Mouse (Mus musculus) CD4-positive, CD25-positive, alpha-beta regulatory T cell, adult 4 months (primary cell): Measurements from ENCODE around the gene Taar3. TPM values are rescaled to one million over a fixed set of nuclear protein-coding genes. Genes with fewer than 3 reads are reported as not detected.

Experiments used
- polyA plus RNA-seq, 2 experiments: library from polyadenylated mRNA; unstranded; fragments of 100-300 nt; shearing (Covaris generic); gene quantifications; one replicate each; pipeline ENCODE4 v1.2.1; 2017

Taar3 gene
- polyA plus RNA-seq, 2 experiments from 2014 or later = not detected

Other genes with a start within 250 kb of the Taar3 start
- 100 to 1,000 TPM; 121 to 593 TPM for gene Rps12, start 162.3 kb upstream of the Taar3 start, polyA plus RNA-seq
- not detected for gene Slc18b1, start 152.6 kb upstream of the Taar3 start, polyA plus RNA-seq
- gene Vnn3, start 98.1 kb upstream of the Taar3 start, polyA plus RNA-seq = under 1 TPM in 1 of 2 experiments, not detected in 1; 0.17 TPM
- not detected for gene Vnn1, start 54.9 kb upstream of the Taar3 start, polyA plus RNA-seq
- not detected for gene Taar1, start 29.2 kb upstream of the Taar3 start, polyA plus RNA-seq
- gene Taar2, start 11.0 kb upstream of the Taar3 start, polyA plus RNA-seq = not detected
- gene Taar4, start 10.9 kb downstream of the Taar3 start, polyA plus RNA-seq = not detected
- gene Taar5, start 21.1 kb downstream of the Taar3 start, polyA plus RNA-seq = not detected
- not detected for gene Taar6, start 36.1 kb downstream of the Taar3 start, polyA plus RNA-seq
- not detected for gene Taar7a, start 43.9 kb downstream of the Taar3 start, polyA plus RNA-seq
- gene Taar7b, start 50.4 kb downstream of the Taar3 start, polyA plus RNA-seq = not detected
- not detected for gene Taar7d, start 77.7 kb downstream of the Taar3 start, polyA plus RNA-seq
- gene Taar7e, start 88.1 kb downstream of the Taar3 start, polyA plus RNA-seq = under 1 TPM in 1 of 2 experiments, not detected in 1; 0.30 TPM
- not detected for gene Taar7f, start 100.0 kb downstream of the Taar3 start, polyA plus RNA-seq
- gene Taar8a, start 126.9 kb downstream of the Taar3 start, polyA plus RNA-seq = not detected
- gene Taar8b, start 142.7 kb downstream of the Taar3 start, polyA plus RNA-seq = not detected
- gene Taar8c, start 152.4 kb downstream of the Taar3 start, polyA plus RNA-seq = not detected
- gene Taar9, start 160.0 kb downstream of the Taar3 start, polyA plus RNA-seq = not detected
- 10 to 100 TPM; 21.2 to 25.6 TPM for gene Stx7, start 199.7 kb downstream of the Taar3 start, polyA plus RNA-seq